In the genomic region with DNA sequence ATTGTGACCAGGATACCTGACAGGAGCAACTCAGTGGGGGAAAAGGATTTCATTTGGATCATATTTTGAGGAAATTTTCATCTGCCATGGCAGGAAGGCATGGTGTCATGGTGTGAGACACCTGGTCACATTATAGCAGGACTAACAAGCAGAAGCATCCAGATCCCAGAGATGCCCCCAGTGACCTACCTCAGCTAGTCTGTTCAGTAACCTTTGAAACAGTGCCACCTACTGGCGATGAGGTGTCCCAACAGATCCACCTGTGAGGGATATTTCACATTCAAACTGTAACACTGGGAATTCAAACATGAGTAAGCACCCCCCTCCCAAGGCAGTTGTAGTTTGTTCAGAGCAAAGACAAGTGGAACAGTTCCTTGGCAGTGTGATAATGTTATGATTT, we compare ENCODE assay signal across 16 mouse cellular contexts.
A peak's percentile ranks its signal among the peaks of the same experiment; 100 is the strongest.
DNase-seq lines count a peak whose midpoint lies in the region; ATAC-seq and TF ChIP-seq lines count a peak whose summit lies in the region.
"Had no signal": no experiment of that assay in that cellular context is flagged by ENCODE, and none has a peak within 500 bp of the region (broad histone marks: within the 10 kb centered on the region; RNA-seq: fewer than 3 reads in every experiment).

No protein-coding gene starts in this region.

- H3K36me3 ChIP-seq in kidney, adult 2 months (ENCODE audit: control insufficient read depth, insufficient read depth, low read length): no peaks in the 10 kb centered on the region
- H3K36me3 ChIP-seq in testis, adult 2 months (ENCODE audit: control insufficient read depth, insufficient read depth, low read length): no peaks in the 10 kb centered on the region

- ATAC-seq in CD4-positive, CD25-positive, alpha-beta regulatory T cell, adult 4 months: no peak
- ATAC-seq: midbrain, embryonic 13.5 days had no signal

- H3K27me3 ChIP-seq in kidney, adult 2 months (replicated peaks; ENCODE audit: control insufficient read depth, insufficient read depth, low read length): no peaks in the 10 kb centered on the region
- no peaks in the 10 kb centered on the region for H3K27me3 ChIP-seq in testis, adult 2 months (ENCODE audit: control insufficient read depth, insufficient read depth, low read length)
- H3K27me3 ChIP-seq: heart, embryonic 13.5 days; hindbrain, embryonic 12.5 days; midbrain, embryonic 13.5 days had no signal

- peak; percentile 22; the same call in 1 of the 2 replicates for TF ChIP-seq CTCF in kidney, adult 2 months (conservative IDR thresholded peaks at IDR 0.05; ENCODE audit: insufficient read depth, insufficient read length, low read depth, low read length)
- TF ChIP-seq CTCF in testis, adult 2 months (IDR thresholded peaks at IDR 0.05; ENCODE audit: control insufficient read depth, insufficient read depth, insufficient replicate concordance, low read depth, low read length): peak; percentile 7; the same call in 1 of the 2 replicates

- no peak overlapping the region for H3K27ac ChIP-seq in kidney, adult 2 months (ENCODE audit: insufficient read depth, low read depth, low read length)
- no peak overlapping the region for H3K27ac ChIP-seq in testis, adult 2 months (ENCODE audit: control insufficient read depth, insufficient read depth, low read depth, low read length)
- H3K27ac ChIP-seq: embryonic facial prominence, embryonic 10.5 days; heart, embryonic 13.5 days; hindbrain, embryonic 12.5 days; limb, embryonic 10.5 days; midbrain, embryonic 13.5 days had no signal

- no peak overlapping the region for H3K4me3 ChIP-seq in kidney, adult 2 months (ENCODE audit: insufficient read depth, low read depth, low read length)
- no peak overlapping the region for H3K4me3 ChIP-seq in testis, adult 2 months (ENCODE audit: control insufficient read depth, low read depth, low read length)
- H3K4me3 ChIP-seq: embryonic facial prominence, embryonic 10.5 days; heart, embryonic 13.5 days; hindbrain, embryonic 12.5 days; limb, embryonic 10.5 days; midbrain, embryonic 13.5 days had no signal

- WGBS in kidney, adult 2 months: 85% methylated on average over 1 of the region's 1 CpGs

- DNase-seq in CD4-positive, CD25-positive, alpha-beta regulatory T cell, adult 2 months (ENCODE audit: low read depth, low spot score): peak; percentile 24
- DNase-seq in kidney, adult 2 months: no peak
- DNase-seq in kidney, adult 18-20 months: no peak
- no peak for DNase-seq in testis, postnatal 14 days (ENCODE audit: low spot score)
- no peak for DNase-seq in urinary bladder, postnatal 10 days (ENCODE audit: low spot score)
- no peak for DNase-seq in spleen, postnatal 36 days (ENCODE audit: low spot score in 2 of 2)
- DNase-seq: adrenal gland, adult 8-10 months; lung, postnatal 10 days; right cerebral cortex, postnatal 4 days had no signal

- no peaks in the 10 kb centered on the region for H3K4me1 ChIP-seq in kidney, adult 2 months (ENCODE audit: control insufficient read depth, insufficient read depth, low read length)
- no peaks in the 10 kb centered on the region for H3K4me1 ChIP-seq in testis, adult 2 months (ENCODE audit: control insufficient read depth, insufficient read depth, low read length)
- H3K4me1 ChIP-seq: embryonic facial prominence, embryonic 10.5 days; heart, embryonic 13.5 days; hindbrain, embryonic 12.5 days; limb, embryonic 10.5 days; midbrain, embryonic 13.5 days had no signal

- no peak for TF ChIP-seq POLR2A in kidney, adult 2 months (IDR thresholded peaks at IDR 0.05; ENCODE audit: low read depth, low read length)
- TF ChIP-seq POLR2A in testis, adult 2 months (IDR thresholded peaks at IDR 0.05; ENCODE audit: control insufficient read depth, low read depth, low read length): no peak
